In genomic region chr10:57785552-57785951, GRCm38 (mm10) we compare ENCODE assay signal across 16 mouse cellular contexts. TPM values are rescaled to one million over a fixed set of nuclear protein-coding genes. Genes with fewer than 3 reads are reported as not detected.
DNase-seq lines count a peak whose midpoint lies in the region; ATAC-seq and TF ChIP-seq lines count a peak whose summit lies in the region.
"Had no signal": no experiment of that assay in that cellular context is flagged by ENCODE, and none has a peak within 500 bp of the region (broad histone marks: within the 10 kb centered on the region; RNA-seq: fewer than 3 reads in every experiment).

No protein-coding gene starts in this region.

- WGBS in forebrain, embryonic 15.5 days, result 16% methylated on average over 2 of the region's 2 CpGs
- WGBS in midbrain, embryonic 10.5 days, result 47% methylated on average over 2 of the region's 2 CpGs
- 21% methylated on average over 2 of the region's 2 CpGs for WGBS in neural tube, embryonic 15.5 days
- WGBS in kidney, embryonic 15.5 days, result 71% methylated on average over 2 of the region's 2 CpGs

- H3K27ac ChIP-seq in left cerebral cortex, adult 2 months, result peak overlapping the region; percentile 62; the same call in 1 of the 2 replicates
- peak overlapping the region; percentile 88 for H3K27ac ChIP-seq in forebrain, embryonic 15.5 days (replicated peaks)
- H3K27ac ChIP-seq in midbrain, embryonic 10.5 days (replicated peaks), result peak overlapping the region; percentile 86
- H3K27ac ChIP-seq in neural tube, embryonic 15.5 days (replicated peaks), result peak overlapping the region; percentile 84
- no peak overlapping the region for H3K27ac ChIP-seq in kidney, embryonic 15.5 days
- H3K27ac ChIP-seq: macrophage had no signal

- intact Hi-C loops in left cerebral cortex, adult 2 months (cut with DNase I), result loop anchor here (2.0 kb wide), 1 partner anchor 41 kb away; no protein-coding TSS in a partner anchor
- intact Hi-C loops in left cerebral cortex, postnatal 4 days (cut with DNase I), result no loop called here

- no peaks in the 10 kb centered on the region for H3K27me3 ChIP-seq in forebrain, embryonic 15.5 days
- H3K27me3 ChIP-seq in midbrain, embryonic 10.5 days (ENCODE audit: low read depth, poor library complexity, severe bottlenecking), result no peaks in the 10 kb centered on the region
- H3K27me3 ChIP-seq in neural tube, embryonic 15.5 days (replicated peaks), result no peaks in the 10 kb centered on the region
- no peaks in the 10 kb centered on the region for H3K27me3 ChIP-seq in kidney, embryonic 15.5 days

- H3K4me1 ChIP-seq in forebrain, embryonic 15.5 days, result peaks cover 38% of the 10 kb centered on the region
- peaks cover 69% of the 10 kb centered on the region for H3K4me1 ChIP-seq in midbrain, embryonic 10.5 days
- H3K4me1 ChIP-seq in neural tube, embryonic 15.5 days, result peaks cover 22% of the 10 kb centered on the region; the same call in 1 of the 2 replicates
- H3K4me1 ChIP-seq in kidney, embryonic 15.5 days, result peaks cover 17% of the 10 kb centered on the region

- H3K4me2 ChIP-seq in forebrain, embryonic 15.5 days (replicated peaks), result peak overlapping the region; percentile 48
- peak overlapping the region; percentile 53 for H3K4me2 ChIP-seq in neural tube, embryonic 15.5 days
- no peak overlapping the region for H3K4me2 ChIP-seq in kidney, embryonic 15.5 days

- peak overlapping the region; percentile 45 for H3K9ac ChIP-seq in forebrain, embryonic 15.5 days (replicated peaks)
- H3K9ac ChIP-seq in neural tube, embryonic 15.5 days (replicated peaks), result peak overlapping the region; percentile 45
- no peak overlapping the region for H3K9ac ChIP-seq in kidney, embryonic 15.5 days
- H3K9ac ChIP-seq: liver, postnatal 0 days had no signal

- H3K9me3 ChIP-seq in forebrain, embryonic 15.5 days, result no peaks in the 10 kb centered on the region
- H3K9me3 ChIP-seq in midbrain, embryonic 10.5 days (replicated peaks), result no peaks in the 10 kb centered on the region; the same call in 1 of the 2 replicates
- H3K9me3 ChIP-seq in neural tube, embryonic 15.5 days (replicated peaks), result no peaks in the 10 kb centered on the region
- H3K9me3 ChIP-seq in kidney, embryonic 15.5 days (replicated peaks), result no peaks in the 10 kb centered on the region

- no peak for TF ChIP-seq CTCF in left cerebral cortex, adult 2 months (IDR thresholded peaks at IDR 0.05)

- peak overlapping the region; percentile 39 for H3K4me3 ChIP-seq in left cerebral cortex, adult 2 months
- peak overlapping the region; percentile 39 for H3K4me3 ChIP-seq in forebrain, embryonic 15.5 days
- peak overlapping the region; percentile 61 for H3K4me3 ChIP-seq in midbrain, embryonic 10.5 days
- H3K4me3 ChIP-seq in neural tube, embryonic 15.5 days (replicated peaks), result peak overlapping the region; percentile 37
- H3K4me3 ChIP-seq in kidney, embryonic 15.5 days (replicated peaks), result no peak overlapping the region
- H3K4me3 ChIP-seq: myocyte had no signal

- H3K36me3 ChIP-seq in forebrain, embryonic 15.5 days, result no peaks in the 10 kb centered on the region
- H3K36me3 ChIP-seq in midbrain, embryonic 10.5 days, result peaks cover 37% of the 10 kb centered on the region
- H3K36me3 ChIP-seq in neural tube, embryonic 15.5 days, result no peaks in the 10 kb centered on the region
- H3K36me3 ChIP-seq in kidney, embryonic 15.5 days, result no peaks in the 10 kb centered on the region

- no peak for DNase-seq in left cerebral cortex, adult 2 months (ENCODE audit: extremely low spot score in 1 of 2, low spot score in 2 of 2)
- DNase-seq in left cerebral cortex, adult 11 months (ENCODE audit: low spot score), result no peak
- no peak for DNase-seq in midbrain, embryonic 10.5 days (ENCODE audit: low spot score)
- DNase-seq in left cerebral cortex, postnatal 4 days, result no peak
- DNase-seq: cerebellum, adult 11-12 months; embryo, embryonic 11 days; heart, adult 11 months; heart, postnatal 14 days; liver, postnatal 0 days; retina, postnatal 1 day had no signal

- no peak for ATAC-seq in forebrain, embryonic 15.5 days (replicated peaks)
- ATAC-seq in neural tube, embryonic 15.5 days (ENCODE audit: low FRiP score), result no peak
- no peak for ATAC-seq in CD4-positive, CD25-positive, alpha-beta regulatory T cell, adult 4 months
- no peak for ATAC-seq in kidney, embryonic 15.5 days (replicated peaks; ENCODE audit: low FRiP score)
- ATAC-seq: liver, postnatal 0 days had no signal

RNA-seq across cellular contexts. Expression of gene Fabp7, which starts 0.9 kb away (rescaled TPM):
- 10 to 100 TPM; 48.7 to 65.4 TPM for total RNA-seq in left cerebral cortex, adult 2 months (2021)
- 1,454 and 1,621 TPM in 2 replicates for polyA plus RNA-seq in forebrain, embryonic 15.5 days (2015; fragmentation: Nextera tagmentation; extraction: Ambion mirVana)
- polyA plus RNA-seq in midbrain, embryonic 10.5 days (2016; fragmentation: Nextera tagmentation; extraction: Ambion mirVana), result 467 and 736 TPM in 2 replicates
- 1,724 and 2,236 TPM in 2 replicates for polyA plus RNA-seq in neural tube, embryonic 15.5 days (2015; fragmentation: Nextera tagmentation; extraction: Ambion mirVana)
- not detected for polyA plus RNA-seq in CD4-positive, CD25-positive, alpha-beta regulatory T cell, adult 4 months (2017; shearing (Covaris generic))
- total RNA-seq in left cerebral cortex, postnatal 4 days (2021), result 1,000 to 10,000 TPM; 1,039 to 1,099 TPM
- 7.8 and 14.3 TPM in 2 replicates for polyA plus RNA-seq in kidney, embryonic 15.5 days (2015; fragmentation: Nextera tagmentation; extraction: Ambion mirVana)

RNA-seq across cellular contexts. Expression of gene Smpdl3a, which starts 8.6 kb away (rescaled TPM):
- 10 to 100 TPM; 22.0 to 26.4 TPM for total RNA-seq in left cerebral cortex, adult 2 months (2021)
- polyA plus RNA-seq in forebrain, embryonic 15.5 days (2015; fragmentation: Nextera tagmentation; extraction: Ambion mirVana), result 13.1 and 15.9 TPM in 2 replicates
- polyA plus RNA-seq in midbrain, embryonic 10.5 days (2016; fragmentation: Nextera tagmentation; extraction: Ambion mirVana), result 7.2 and 10.1 TPM in 2 replicates
- polyA plus RNA-seq in neural tube, embryonic 15.5 days (2015; fragmentation: Nextera tagmentation; extraction: Ambion mirVana), result 34.4 and 37.3 TPM in 2 replicates
- 100 to 1,000 TPM; 136 to 158 TPM for polyA plus RNA-seq in CD4-positive, CD25-positive, alpha-beta regulatory T cell, adult 4 months (2017; shearing (Covaris generic))
- total RNA-seq in left cerebral cortex, postnatal 4 days (2021), result 10 to 100 TPM; 17.0 to 17.5 TPM
- polyA plus RNA-seq in kidney, embryonic 15.5 days (2015; fragmentation: Nextera tagmentation; extraction: Ambion mirVana), result 24.3 and 25.4 TPM in 2 replicates

Comparison
In these comparisons a context has a peak if more than half of its experiments do, and no peak if none do; other contexts are left out.
1. RNA of gene Fabp7, which starts 0.9 kb away (polyA plus RNA-seq): 1,724 to 2,236 TPM in neural tube, embryonic 15.5 days, 1,454 to 1,621 TPM in forebrain, embryonic 15.5 days and 467 to 736 TPM in midbrain, embryonic 10.5 days; 7.8 to 14.3 TPM in kidney, embryonic 15.5 days and not detected in CD4-positive, CD25-positive, alpha-beta regulatory T cell, adult 4 months; every median in the first group is over 10 times any median in the second.